Mouse (Mus musculus) midbrain, embryonic 14.5 days (tissue): ENCODE measurements around the gene Slc7a5. TPM values are rescaled to one million over a fixed set of nuclear protein-coding genes. Genes with fewer than 3 reads are reported as not detected.

ENCODE experiments used
- ATAC-seq: fragments of 200-750 bp; cut with Nextera tagmentation; 2 replicates; pipeline ENCODE4 v1.8.0; 2017; ENCODE audit warnings: moderate number of reproducible peaks, moderate library complexity; ENCODE audit not compliant: low FRiP score, low TSS enrichment
- DNase-seq: peaks from one replicate; pipeline ENCODE4 v3.0.0-alpha.2; 2015
- H3K27ac ChIP-seq: fragments of 300-500 bp; sonication (generic); replicated peaks from 2 replicates; pipeline ENCODE4 v1.5.1; 2014; ENCODE audit warnings: mild to moderate bottlenecking, low read depth, low read length, moderate library complexity
- H3K27me3 ChIP-seq: fragments of 300-500 bp; sonication (generic); 2 replicates; pipeline ENCODE4 v1.6.1; 2014; ENCODE audit warnings: low read length, control low read depth, mixed read lengths; ENCODE audit not compliant: control insufficient read depth, insufficient read depth
- H3K36me3 ChIP-seq: fragments of 300-500 bp; sonication (generic); 2 replicates; pipeline ENCODE4 v1.6.1; 2014; ENCODE audit warnings: low read length, control low read depth; ENCODE audit not compliant: control insufficient read depth, insufficient read depth
- H3K4me1 ChIP-seq: fragments of 300-500 bp; sonication (generic); 2 replicates; pipeline ENCODE4 v1.6.1; 2014; ENCODE audit warnings: mild to moderate bottlenecking, antibody characterized with exemption, low read length, control low read depth; ENCODE audit not compliant: control insufficient read depth, insufficient read depth
- H3K4me2 ChIP-seq: fragments of 300-500 bp; sonication (generic); 2 replicates; pipeline ENCODE4 v1.6.1; 2014; ENCODE audit warnings: mild to moderate bottlenecking, low read length, moderate library complexity
- H3K4me3 ChIP-seq: fragments of 300-500 bp; sonication (generic); replicated peaks from 2 replicates; pipeline ENCODE4 v1.5.1; 2014; ENCODE audit warnings: low read depth, low read length
- H3K9ac ChIP-seq: fragments of 300-500 bp; sonication (generic); replicated peaks from 2 replicates; pipeline ENCODE4 v1.6.1; 2014; ENCODE audit warnings: mild to moderate bottlenecking, low read length, moderate library complexity
- H3K9me3 ChIP-seq: fragments of 300-500 bp; sonication (generic); 2 replicates; pipeline ENCODE4 v1.6.1; 2016; ENCODE audit warnings: low read length, control low read depth, mixed read lengths; ENCODE audit not compliant: control insufficient read depth
- WGBS: fragments of 180-500 bp; shearing (Covaris S2); extraction: QIAGEN DNeasy Blood & Tissue Kit; methylation state at CpG from one replicate; pipeline ENCODE4 v1.1.7; 2014; 5-methylcytosine and 5-hydroxymethylcytosine counted together
- polyA plus RNA-seq: library from polyadenylated mRNA; unstranded; fragments of >200 nt; fragmentation: Nextera tagmentation; extraction: Ambion mirVana; gene quantifications from 2 replicates; pipeline ENCODE4 v1.2.1, GENCODE M21; 2014

Gene Slc7a5
- polyA plus RNA-seq = 42.0 and 54.0 TPM in 2 replicates

DNA sequence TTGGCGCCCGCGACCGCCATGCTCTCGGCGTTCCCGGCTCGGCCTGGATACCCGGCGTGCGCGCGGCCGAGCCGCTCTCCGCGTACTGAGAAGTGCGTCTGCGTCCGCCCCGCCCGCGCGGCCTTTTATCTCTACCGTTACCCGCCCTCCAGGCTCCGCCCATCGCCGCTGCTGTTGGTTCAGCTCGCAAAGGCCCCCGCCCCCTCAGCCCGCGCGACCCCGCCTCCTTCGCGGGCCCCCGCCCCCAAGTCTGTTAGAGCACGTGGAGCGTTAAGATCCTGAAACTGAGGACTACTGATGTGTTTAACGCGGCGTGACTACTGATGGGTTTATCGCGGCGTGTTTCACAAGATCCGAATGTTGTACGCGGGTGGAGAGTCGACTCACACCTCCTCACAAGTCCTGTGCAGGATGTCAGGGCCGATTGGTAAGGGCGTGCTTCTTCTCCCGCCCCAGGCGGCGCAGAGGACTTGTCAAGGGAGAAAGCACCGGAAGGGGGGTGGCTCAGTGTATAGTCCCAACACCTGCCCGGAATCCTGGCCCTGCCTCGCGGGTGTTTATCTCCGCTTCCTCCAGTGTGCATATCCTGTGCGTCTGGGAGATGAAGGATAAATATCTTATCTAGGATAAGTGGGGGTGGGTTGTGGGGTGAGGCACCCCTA lies at the start of gene Slc7a5:
Slc7a5 (minus strand) TSS at position 108 of the 662 bp plus-strand sequence.
- ATAC-seq (peak; percentile 92), DNase-seq (peak; percentile 99)
- Histone ChIP-seq H3K9ac (peak within 1 kb of the TSS; percentile 69), H3K36me3 (no peaks in the 10 kb centered on the region), H3K27ac (peak within 1 kb of the TSS; percentile 56), H3K9me3 (no peaks in the 10 kb centered on the region), H3K4me3 (peak within 1 kb of the TSS; percentile 63), H3K27me3 (0 out of 2 replicates have a peak, but pooled peaks cover 4% of the 10 kb centered on the region), H3K4me1 (peaks cover 19% of the 10 kb centered on the region), H3K4me2 (peak within 1 kb of the TSS; percentile 99)
- under 1% methylated on average over 61 of the region's 61 CpGs for WGBS

DNA sequence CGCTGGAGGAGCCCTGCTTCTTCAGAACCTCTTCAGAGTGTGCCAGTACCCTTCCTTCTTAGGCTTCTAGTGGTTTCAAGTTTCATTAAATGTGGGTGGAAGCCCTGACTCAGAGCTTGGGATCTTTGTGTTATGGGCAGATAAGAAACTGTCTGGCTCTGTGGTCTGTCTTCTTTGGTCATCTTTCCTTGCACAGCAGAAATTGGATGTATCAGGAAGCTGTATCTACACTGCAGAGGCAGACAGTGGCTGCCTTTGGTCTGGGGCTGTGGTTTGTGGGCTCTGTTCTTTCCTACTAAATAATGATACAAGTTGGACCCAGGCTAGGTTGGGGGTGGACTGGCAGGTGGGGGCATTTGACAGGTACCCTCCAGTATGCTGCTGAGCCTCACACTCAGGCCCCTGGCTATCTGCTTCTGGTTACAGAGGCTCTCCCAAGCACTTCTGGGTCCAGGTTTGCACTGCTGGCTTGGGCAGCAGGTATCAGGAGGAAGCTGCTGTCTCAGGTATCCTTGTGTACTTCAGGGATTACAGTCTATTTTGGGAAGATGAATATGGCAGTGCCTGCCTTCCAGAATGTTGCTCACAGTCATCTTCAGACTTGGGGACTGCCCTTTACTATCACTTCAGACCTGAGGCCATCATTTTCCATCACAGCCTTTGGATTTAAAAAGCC lies 48.5 kb upstream of the Slc7a5 start:
- ATAC-seq (no peak), DNase-seq (no peak)
- no peak overlapping the region for H3K4me3 ChIP-seq
- H3K9ac ChIP-seq = no peak overlapping the region
- no peak overlapping the region for H3K27ac ChIP-seq
- no peak overlapping the region for H3K4me2 ChIP-seq
- no peaks in the 10 kb centered on the region for H3K27me3 ChIP-seq
- H3K9me3 ChIP-seq = no peaks in the 10 kb centered on the region
- peaks cover 24% of the 10 kb centered on the region for H3K36me3 ChIP-seq
- WGBS = 79% methylated on average over 1 of the region's 1 CpGs
- H3K4me1 ChIP-seq = peaks cover 15% of the 10 kb centered on the region

- 86% methylated on average over 10 of the region's 10 CpGs for whole genome bisulfite sequencing
- Histone ChIP-seq H3K4me2 (no peak overlapping the region), H3K4me3 (no peak overlapping the region)
Measured at GRCm38 (mm10) chr8:121954981-121955555, 47.6 kb upstream of the Slc7a5 start.

DNA sequence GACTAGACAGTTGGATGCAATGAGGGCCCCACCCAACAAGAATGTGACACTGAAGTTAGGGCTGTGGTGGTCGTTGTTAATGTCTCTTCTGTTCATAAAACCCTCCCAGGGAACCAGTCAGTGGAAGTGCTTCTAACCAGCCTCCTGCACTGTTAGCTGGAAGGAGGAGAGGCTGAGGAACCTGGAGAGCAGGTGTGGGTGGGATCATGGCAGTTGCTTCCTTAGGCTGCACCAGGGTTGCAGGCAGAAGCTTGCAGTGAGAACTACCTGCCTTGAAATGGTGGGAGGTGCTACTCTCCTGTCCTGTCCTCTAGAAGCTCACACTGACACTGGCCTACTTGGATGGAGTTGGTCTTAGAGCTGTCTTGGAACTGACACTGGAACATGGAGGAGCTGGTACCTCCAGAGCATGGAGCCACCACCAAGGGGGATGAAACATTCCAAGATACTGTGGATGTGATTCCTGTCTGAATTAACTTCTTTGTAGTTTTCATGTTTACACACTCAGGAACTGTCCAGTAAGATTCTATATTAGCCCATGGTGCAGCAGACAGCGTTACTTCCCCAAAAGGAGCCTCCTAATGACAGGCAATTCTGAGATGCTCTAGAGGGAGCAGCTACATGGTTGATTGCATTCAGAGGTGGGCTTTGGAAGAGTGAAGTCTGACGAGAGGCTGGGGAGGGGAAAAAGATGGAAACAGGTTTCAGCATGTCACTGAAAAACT lies 46.5 kb upstream of the Slc7a5 start:
- H3K9ac ChIP-seq = no peak overlapping the region
- H3K4me3 ChIP-seq = no peak overlapping the region
- no peak overlapping the region for H3K27ac ChIP-seq
- no peaks in the 10 kb centered on the region for H3K9me3 ChIP-seq
- peaks cover 24% of the 10 kb centered on the region for H3K36me3 ChIP-seq
- DNase-seq (no peak), ATAC-seq (no peak)
- no peak overlapping the region for H3K4me2 ChIP-seq
- H3K27me3 ChIP-seq = no peaks in the 10 kb centered on the region
- H3K4me1 ChIP-seq = peaks cover 15% of the 10 kb centered on the region
- 75% methylated on average over 3 of the region's 3 CpGs for WGBS

More at GRCm38 (mm10) chr8:121954981-121955555, 47.6 kb upstream of the Slc7a5 start:
- Histone ChIP-seq H3K27ac (no peak overlapping the region), H3K9me3 (no peaks in the 10 kb centered on the region), H3K4me1 (peaks cover 15% of the 10 kb centered on the region), H3K27me3 (no peaks in the 10 kb centered on the region), H3K36me3 (peaks cover 24% of the 10 kb centered on the region), H3K9ac (no peak overlapping the region)
- ATAC-seq = no peak
- no peak for DNase-seq

GRCm38 (mm10) chr8:121952800-121953199 lies 45.3 kb upstream of the Slc7a5 start:
- DNase-seq = no peak
- Histone ChIP-seq H3K4me1 (peaks cover 25% of the 10 kb centered on the region), H3K4me3 (no peak overlapping the region), H3K9ac (no peak overlapping the region), H3K27ac (no peak overlapping the region), H3K9me3 (no peaks in the 10 kb centered on the region), H3K4me2 (0 out of 2 replicates have a peak overlapping the region, but pooled peaks have one; percentile 93), H3K27me3 (no peaks in the 10 kb centered on the region), H3K36me3 (peaks cover 24% of the 10 kb centered on the region)
- no peak for ATAC-seq
- WGBS = 94% methylated on average over 7 of the region's 7 CpGs

GRCm38 (mm10) chr8:121952122-121952521 lies 44.6 kb upstream of the Slc7a5 start:
- DNase-seq (no peak), ATAC-seq (no peak)
- Histone ChIP-seq H3K4me3 (peak overlapping the region; percentile 82), H3K9ac (no peak overlapping the region; the same call in 1 of the 2 replicates), H3K4me2 (peak overlapping the region; percentile 93), H3K4me1 (peaks cover 32% of the 10 kb centered on the region), H3K9me3 (no peaks in the 10 kb centered on the region), H3K27ac (no peak overlapping the region), H3K36me3 (peaks cover 24% of the 10 kb centered on the region), H3K27me3 (no peaks in the 10 kb centered on the region)

GRCm38 (mm10) chr8:121951656-121952009 lies 44.1 kb upstream of the Slc7a5 start:
- no peak for ATAC-seq
- H3K36me3 ChIP-seq = peaks cover 24% of the 10 kb centered on the region
- DNase-seq = no peak
- WGBS = 40% methylated on average over 7 of the region's 7 CpGs
- peak overlapping the region; percentile 82 for H3K4me3 ChIP-seq
- peak overlapping the region; percentile 95 for H3K9ac ChIP-seq
- H3K4me1 ChIP-seq = peaks cover 33% of the 10 kb centered on the region
- H3K27ac ChIP-seq = peak overlapping the region; percentile 97
- peak overlapping the region; percentile 93 for H3K4me2 ChIP-seq
- H3K27me3 ChIP-seq = no peaks in the 10 kb centered on the region
- H3K9me3 ChIP-seq = no peaks in the 10 kb centered on the region

DNA sequence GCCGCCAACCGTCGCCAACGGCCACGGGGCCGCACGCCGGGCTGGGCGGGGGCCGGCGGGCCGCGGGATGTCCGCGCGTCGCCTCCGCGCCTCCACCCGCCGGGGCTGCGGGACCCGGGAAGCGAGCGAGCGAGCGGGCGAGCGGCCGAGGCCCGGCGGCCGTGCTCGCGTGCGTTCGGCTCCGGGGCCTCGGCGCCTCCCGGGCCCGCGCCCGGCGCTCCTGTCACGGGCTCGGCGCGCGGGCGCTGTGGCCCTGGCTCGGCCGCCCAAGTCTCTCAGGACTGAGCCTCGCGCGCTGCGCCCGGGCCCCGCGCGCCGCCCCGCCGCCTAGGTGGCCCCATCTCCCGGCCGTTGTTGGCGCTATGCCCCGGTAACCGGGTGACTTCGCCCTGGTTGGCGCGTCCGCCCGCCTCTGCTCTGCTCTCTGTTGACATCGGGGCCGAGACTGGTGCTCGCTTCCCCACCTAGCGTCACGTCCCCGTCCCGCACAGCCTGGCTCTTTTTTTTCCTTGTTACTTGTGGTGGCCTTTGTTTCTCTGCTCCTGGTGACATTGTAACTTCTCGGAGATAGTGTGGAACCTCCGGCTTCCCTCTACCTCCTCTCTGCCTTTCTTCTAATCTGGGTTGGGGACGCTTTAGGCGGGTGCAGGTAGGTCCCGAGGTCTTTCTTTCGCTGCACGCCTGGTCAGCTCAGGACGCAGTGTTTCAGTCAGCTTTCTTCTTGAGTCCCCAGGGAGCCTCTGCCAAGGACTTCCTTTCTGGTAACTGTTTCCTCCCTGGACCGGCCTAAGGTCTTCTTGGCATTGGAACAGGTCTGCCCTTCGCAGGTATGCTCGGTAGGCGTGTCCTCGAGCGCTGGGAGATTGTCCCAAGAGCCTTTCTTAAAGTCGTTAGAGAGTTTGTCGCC lies 43.5 kb upstream of the Slc7a5 start:
- WGBS = under 1% methylated on average over 94 of the region's 97 CpGs
- Histone ChIP-seq H3K27ac (peak overlapping the region; percentile 97), H3K4me2 (peak overlapping the region; percentile 93), H3K9ac (peak overlapping the region; percentile 95), H3K4me1 (peaks cover 33% of the 10 kb centered on the region), H3K9me3 (no peaks in the 10 kb centered on the region), H3K27me3 (no peaks in the 10 kb centered on the region), H3K4me3 (peak overlapping the region; percentile 82), H3K36me3 (peaks cover 24% of the 10 kb centered on the region)
- ATAC-seq (peak; percentile 8), DNase-seq (peak; percentile 69)
